Mouse (Mus musculus) brain, embryonic 14.5 days (tissue): ENCODE results near the gene Olfr6.
"Not testable (repeated sequence)": the region's sequence is repeated elsewhere in the genome, so short reads cannot be mapped to it uniquely, and the experiment has no call there.

Experiments
- CTCF ChIP-seq: fragments of 200-500 bp; IDR thresholded peaks from 2 replicates; pipeline ENCODE4 v1.5.1; 2012; ENCODE audit warnings: inconsistent platforms, mild to moderate bottlenecking, moderate library complexity, borderline replicate concordance; ENCODE audit not compliant: insufficient read depth, insufficient read length; ENCODE audit errors: extremely low read depth
- POLR2A ChIP-seq: fragments of 200-500 bp; IDR thresholded peaks from 2 replicates; pipeline ENCODE4 v1.6.1; 2012; ENCODE audit warnings: mild to moderate bottlenecking, inconsistent platforms, borderline replicate concordance; ENCODE audit not compliant: poor library complexity, insufficient read depth, insufficient read length, severe bottlenecking; ENCODE audit errors: extremely low read depth

DNA sequence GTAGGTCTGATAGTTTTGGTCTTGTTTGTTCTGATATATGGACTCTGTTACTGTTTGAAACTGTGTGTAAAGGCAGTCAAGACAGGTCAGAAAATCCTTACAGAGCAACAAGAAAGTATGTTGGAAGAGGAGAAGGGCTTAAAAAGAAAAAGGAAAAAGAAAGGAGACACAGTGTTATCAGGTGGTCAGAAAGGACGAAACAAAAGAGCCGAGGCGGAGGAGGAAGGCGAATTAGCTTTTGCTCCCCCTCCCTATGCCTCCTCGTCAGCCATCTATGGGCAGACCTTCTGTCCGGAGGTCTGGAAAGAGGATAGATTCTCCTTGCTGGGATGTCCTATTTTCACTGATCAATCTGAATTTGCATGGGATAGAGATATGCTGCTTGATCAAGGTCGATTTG, 42.8 kb downstream of the Olfr6 start:
- not testable (repeated sequence) for TF ChIP-seq CTCF, POLR2A
